Mouse (Mus musculus): ENCODE measurements around the gene Sun1.

DNA sequence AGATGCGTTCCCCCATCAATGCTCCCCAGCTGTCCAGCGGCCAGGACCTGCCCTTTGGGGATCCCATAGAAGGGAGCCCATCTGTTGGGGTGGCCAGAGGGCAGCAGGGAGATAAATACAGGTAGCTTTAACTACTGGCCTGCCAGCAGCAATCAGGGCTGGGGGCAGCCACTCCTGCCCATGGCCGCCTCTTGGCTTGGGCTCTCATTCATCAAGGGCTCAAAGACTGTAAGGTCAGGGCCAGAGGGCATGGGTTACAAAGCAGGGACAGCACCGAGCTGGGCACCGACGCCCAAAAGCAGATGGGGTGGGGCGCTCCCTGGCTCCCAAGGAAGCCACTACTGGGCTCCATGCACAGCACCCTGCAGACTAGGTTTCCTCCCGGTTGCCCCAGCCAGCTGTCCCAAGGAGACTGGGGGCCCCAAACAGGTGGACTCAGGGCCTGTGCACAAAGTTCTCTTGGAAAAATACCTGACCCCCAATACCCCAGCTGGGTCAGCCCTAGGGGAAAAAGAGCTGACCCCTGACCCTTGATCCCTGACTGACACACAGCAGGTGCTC, 71.6 kb downstream of the Sun1 start:
- TF ChIP-seq POLR2A (IDR thresholded peaks at IDR 0.05; ENCODE audit: insufficient read length, low read depth) (no peak), MAX (IDR thresholded peaks at IDR 0.05; ENCODE audit: low read depth) (no peak), USF1 (IDR thresholded peaks at IDR 0.05; ENCODE audit: low read depth) (no peak), E2F4 (IDR thresholded peaks at IDR 0.05; ENCODE audit: insufficient read depth) (no peak), MYOG (IDR thresholded peaks at IDR 0.05; ENCODE audit: control insufficient read depth in 1 of 3, insufficient read depth in 1 of 3, insufficient read length in 2 of 3, low read depth in 2 of 3) (peak in 1 of 3 experiments; percentile 65), REST (IDR thresholded peaks at IDR 0.05; ENCODE audit: insufficient read depth, insufficient read length) (no peak), CEBPB (IDR thresholded peaks at IDR 0.05; ENCODE audit: insufficient read depth, poor library complexity, severe bottlenecking) (no peak), POLR2AphosphoS2 (IDR thresholded peaks at IDR 0.05; ENCODE audit: insufficient read length, low read depth) (no peak), TCF12 (IDR thresholded peaks at IDR 0.05; ENCODE audit: insufficient read depth, poor library complexity, severe bottlenecking) (no peak), TCF3 (IDR thresholded peaks at IDR 0.05; ENCODE audit: insufficient read length, low read depth) (no peak)

Data from myocyte (in vitro differentiated cells).